Mouse (Mus musculus) ES-Bruce4 (cell line): Measurements from ENCODE around the gene Sgms1. TPM values are rescaled to one million over a fixed set of nuclear protein-coding genes. Genes with fewer than 3 reads are reported as not detected.

Source experiments
- H3K27ac ChIP-seq: 2 replicates; pipeline ENCODE4 v1.5.1; 2012; ENCODE audit warnings: low read length, inconsistent platforms; ENCODE audit not compliant: insufficient read depth
- H3K27me3 ChIP-seq: 2 replicates; pipeline ENCODE4 v1.6.1; 2012; ENCODE audit warnings: mild to moderate bottlenecking, low read length, inconsistent platforms; ENCODE audit not compliant: control insufficient read depth, poor library complexity, insufficient read depth, severe bottlenecking
- H3K36me3 ChIP-seq: 2 replicates; pipeline ENCODE4 v1.6.1; 2012; ENCODE audit warnings: inconsistent platforms, mild to moderate bottlenecking, low read length, moderate library complexity; ENCODE audit not compliant: control insufficient read depth, poor library complexity, insufficient read depth, severe bottlenecking
- H3K4me1 ChIP-seq: one replicate; pipeline ENCODE4 v1.8.1; 2011; ENCODE audit warnings: low read length; ENCODE audit not compliant: control insufficient read depth, insufficient read depth
- H3K4me3 ChIP-seq: 2 replicates; pipeline ENCODE4 v1.5.1; 2011; ENCODE audit warnings: low read depth, mild to moderate bottlenecking, low read length
- H3K9ac ChIP-seq: 2 replicates; pipeline ENCODE4 v1.6.1; 2012; ENCODE audit warnings: low read depth, mild to moderate bottlenecking, inconsistent platforms; ENCODE audit not compliant: poor library complexity, severe bottlenecking
- H3K9me3 ChIP-seq: replicated peaks from 2 replicates; pipeline ENCODE4 v1.6.1; 2012; ENCODE audit warnings: mild to moderate bottlenecking, low read length, inconsistent platforms; ENCODE audit not compliant: control insufficient read depth, poor library complexity, insufficient read depth, severe bottlenecking
- CTCF ChIP-seq: IDR thresholded peaks from one replicate; pipeline ENCODE4 v1.8.1; 2011; ENCODE audit warnings: low read depth, low read length
- EP300 ChIP-seq: IDR thresholded peaks from 2 replicates; pipeline ENCODE4 v1.6.1; 2011; ENCODE audit warnings: low read depth, low read length; ENCODE audit not compliant: insufficient read depth
- POLR2A ChIP-seq: IDR thresholded peaks from one replicate; pipeline ENCODE4 v1.8.1; 2011; ENCODE audit warnings: low read length; ENCODE audit not compliant: insufficient read depth
- polyA plus RNA-seq: library from polyadenylated mRNA; stranded (reverse); fragments of >200 nt; gene quantifications from 2 replicates; pipeline ENCODE4 v1.2.4, GENCODE M21; 2011; ENCODE audit warnings: low read depth; ENCODE audit not compliant: missing spikeins, insufficient read depth, insufficient read length

Gene Sgms1
- polyA plus RNA-seq, 1 experiment: 69.7 TPM

GRCm38 (mm10) chr19:32356166-32356565 is 33.3 kb downstream of the Sgms1 start:
- Histone ChIP-seq H3K9me3 (no peaks in the 10 kb centered on the region), H3K4me1 (no peaks in the 10 kb centered on the region)

GRCm38 (mm10) chr19:32353447-32353846 is 36.1 kb downstream of the Sgms1 start:
- TF ChIP-seq POLR2A (no peak), EP300 (no peak), CTCF (no peak)
- Histone ChIP-seq H3K9me3 (no peaks in the 10 kb centered on the region), H3K4me1 (no peaks in the 10 kb centered on the region), H3K27me3 (no peaks in the 10 kb centered on the region), H3K36me3 (no peaks in the 10 kb centered on the region), H3K9ac (no peak overlapping the region), H3K27ac (no peak overlapping the region), H3K4me3 (no peak overlapping the region)

More at GRCm38 (mm10) chr19:32356166-32356565, 33.3 kb downstream of the Sgms1 start:
- Histone ChIP-seq H3K27me3 (no peaks in the 10 kb centered on the region; the same call in 1 of the 2 replicates), H3K4me3 (no peak overlapping the region), H3K36me3 (no peaks in the 10 kb centered on the region), H3K27ac (no peak overlapping the region), H3K9ac (no peak overlapping the region)
- TF ChIP-seq POLR2A (no peak), EP300 (no peak), CTCF (no peak)

GRCm38 (mm10) chr19:32348955-32349654 is 40.4 kb downstream of the Sgms1 start:
- no peaks in the 10 kb centered on the region for H3K36me3 ChIP-seq
- no peaks in the 10 kb centered on the region for H3K27me3 ChIP-seq
- no peak overlapping the region for H3K4me3 ChIP-seq
- H3K27ac ChIP-seq: no peak overlapping the region
- no peaks in the 10 kb centered on the region for H3K4me1 ChIP-seq
- no peaks in the 10 kb centered on the region for H3K9me3 ChIP-seq
- TF ChIP-seq POLR2A (no peak), EP300 (no peak), CTCF (no peak)
- no peak overlapping the region for H3K9ac ChIP-seq

DNA sequence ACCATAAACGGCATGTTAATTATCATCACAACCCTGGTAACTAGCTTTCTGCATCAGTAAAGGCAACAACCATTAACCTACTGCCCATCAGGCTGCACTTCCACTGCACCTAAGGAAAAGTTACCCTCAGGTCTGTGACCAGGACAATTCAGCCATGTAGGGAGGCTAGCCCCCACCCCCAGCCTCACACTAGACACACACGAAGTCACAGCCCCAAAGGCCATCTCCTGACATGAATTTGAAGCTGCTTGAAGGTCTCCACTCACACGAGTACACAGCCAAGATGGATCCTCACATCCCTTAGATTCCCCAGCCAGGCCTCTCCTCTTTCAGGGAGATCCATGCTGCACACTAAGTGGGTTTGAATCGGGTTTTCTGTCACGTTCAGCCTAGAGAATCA is 42.0 kb downstream of the Sgms1 start:
- H3K4me3 ChIP-seq: no peak overlapping the region
- H3K9ac ChIP-seq: no peak overlapping the region
- no peaks in the 10 kb centered on the region for H3K9me3 ChIP-seq
- H3K27ac ChIP-seq: no peak overlapping the region
- no peaks in the 10 kb centered on the region for H3K4me1 ChIP-seq
- H3K27me3 ChIP-seq: no peaks in the 10 kb centered on the region
- TF ChIP-seq CTCF (no peak), EP300 (no peak), POLR2A (no peak)
- H3K36me3 ChIP-seq: no peaks in the 10 kb centered on the region

GRCm38 (mm10) chr19:32346624-32347341 is 42.7 kb downstream of the Sgms1 start:
- Histone ChIP-seq H3K9me3 (no peaks in the 10 kb centered on the region), H3K27me3 (no peaks in the 10 kb centered on the region), H3K36me3 (no peaks in the 10 kb centered on the region), H3K4me3 (no peak overlapping the region), H3K4me1 (no peaks in the 10 kb centered on the region), H3K9ac (no peak overlapping the region), H3K27ac (no peak overlapping the region)
- TF ChIP-seq CTCF: no peak
- no peak for TF ChIP-seq POLR2A
- no peak for TF ChIP-seq EP300

GRCm38 (mm10) chr19:32346176-32346575 is 43.3 kb downstream of the Sgms1 start:
- H3K4me3 ChIP-seq: no peak overlapping the region
- no peaks in the 10 kb centered on the region for H3K4me1 ChIP-seq
- no peak for TF ChIP-seq EP300
- no peak for TF ChIP-seq POLR2A
- TF ChIP-seq CTCF: no peak
- H3K27ac ChIP-seq: no peak overlapping the region
- H3K9ac ChIP-seq: no peak overlapping the region
- H3K27me3 ChIP-seq: no peaks in the 10 kb centered on the region
- no peaks in the 10 kb centered on the region for H3K36me3 ChIP-seq
- no peaks in the 10 kb centered on the region for H3K9me3 ChIP-seq
